16 mouse cellular contexts compared by ENCODE assay signal in the genomic region with DNA sequence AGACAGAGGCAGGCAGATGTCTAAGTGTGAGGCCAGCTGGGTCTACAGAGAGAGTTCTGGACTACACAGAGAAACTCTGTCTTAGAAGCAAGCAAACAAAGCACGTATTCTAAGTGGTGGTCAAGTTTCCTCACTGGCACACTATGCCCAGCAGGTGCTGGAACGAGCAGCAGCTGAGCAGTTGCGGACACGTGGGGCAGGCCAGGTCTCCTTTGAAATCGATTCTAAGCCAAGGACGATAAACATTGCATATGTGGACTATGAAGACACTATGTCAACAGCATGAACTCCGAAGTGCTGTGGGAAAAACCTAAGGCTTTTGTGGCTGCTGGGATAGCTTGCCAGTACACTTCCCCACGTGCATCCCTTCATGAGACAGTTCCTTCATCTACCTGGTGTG.
A peak's percentile ranks its signal among the peaks of the same experiment; 100 is the strongest.
DNase-seq lines count a peak whose midpoint lies in the region; ATAC-seq and TF ChIP-seq lines count a peak whose summit lies in the region.
"Had no signal": no experiment of that assay in that cellular context is flagged by ENCODE, and none has a peak within 500 bp of the region (broad histone marks: within the 10 kb centered on the region; RNA-seq: fewer than 3 reads in every experiment).

No protein-coding gene starts in this region.

- H3K4me2 ChIP-seq in stomach, embryonic 15.5 days = no peak overlapping the region
- H3K4me2 ChIP-seq: heart, embryonic 13.5 days; hindbrain, embryonic 12.5 days had no signal

- H3K4me1 ChIP-seq in liver, adult 2 months (ENCODE audit: control insufficient read depth, insufficient read depth, low read length) = peaks cover 10% of the 10 kb centered on the region
- H3K4me1 ChIP-seq in lung, adult 2 months (ENCODE audit: control insufficient read depth, insufficient read depth, low read length) = no peaks in the 10 kb centered on the region; the same call in none of the 2 replicates
- 0 out of 2 replicates have a peak, but pooled peaks cover 6% of the 10 kb centered on the region for H3K4me1 ChIP-seq in stomach, embryonic 15.5 days
- H3K4me1 ChIP-seq: embryonic facial prominence, embryonic 10.5 days had no signal

- TF ChIP-seq CTCF in liver, adult 2 months (IDR thresholded peaks at IDR 0.05; ENCODE audit: low read depth, low read length) = peak; percentile 68
- TF ChIP-seq CTCF in lung, adult 2 months (IDR thresholded peaks at IDR 0.05; ENCODE audit: insufficient read depth, low read length) = 0 out of 2 replicates have a peak, but pooled peaks have one; percentile 10

- no peaks in the 10 kb centered on the region for H3K36me3 ChIP-seq in liver, adult 2 months (ENCODE audit: control insufficient read depth, insufficient read depth, low read length)
- no peaks in the 10 kb centered on the region for H3K36me3 ChIP-seq in stomach, embryonic 15.5 days
- H3K36me3 ChIP-seq: hindbrain, embryonic 12.5 days had no signal

- no peak overlapping the region for H3K4me3 ChIP-seq in liver, adult 2 months (ENCODE audit: insufficient read depth, low read depth, low read length)
- no peak overlapping the region for H3K4me3 ChIP-seq in lung, adult 2 months (replicated peaks; ENCODE audit: extremely low read depth, low read depth, low read length)
- no peak overlapping the region for H3K4me3 ChIP-seq in stomach, embryonic 15.5 days (replicated peaks)
- H3K4me3 ChIP-seq: embryonic facial prominence, embryonic 10.5 days; forebrain, embryonic 10.5 days; gastrocnemius, adult 2 months; heart, embryonic 13.5 days; hindbrain, embryonic 12.5 days had no signal

- peak overlapping the region; percentile 10; the same call in 1 of the 2 replicates for H3K27ac ChIP-seq in liver, adult 2 months (replicated peaks; ENCODE audit: insufficient read depth, low read depth, low read length)
- H3K27ac ChIP-seq in stomach, embryonic 15.5 days = peak overlapping the region; percentile 35; the same call in 1 of the 2 replicates
- H3K27ac ChIP-seq: embryonic facial prominence, embryonic 10.5 days; forebrain, embryonic 10.5 days; gastrocnemius, adult 2 months; heart, embryonic 13.5 days; hindbrain, embryonic 12.5 days had no signal

- no peak for TF ChIP-seq POLR2A in liver, adult 2 months (IDR thresholded peaks at IDR 0.05; ENCODE audit: extremely low read depth, insufficient read depth, low read length)
- no peak for TF ChIP-seq POLR2A in lung, adult 2 months (IDR thresholded peaks at IDR 0.05; ENCODE audit: borderline replicate concordance, extremely low read depth, low read depth, low read length)

- H3K9me3 ChIP-seq in stomach, embryonic 15.5 days = no peaks in the 10 kb centered on the region
- H3K9me3 ChIP-seq: embryonic facial prominence, embryonic 10.5 days; forebrain, embryonic 10.5 days; heart, embryonic 13.5 days; hindbrain, embryonic 12.5 days had no signal

- H3K27me3 ChIP-seq in liver, adult 2 months (ENCODE audit: control insufficient read depth, insufficient read depth, low read length) = no peaks in the 10 kb centered on the region
- H3K27me3 ChIP-seq in stomach, embryonic 15.5 days (replicated peaks) = no peaks in the 10 kb centered on the region
- H3K27me3 ChIP-seq: heart, embryonic 13.5 days; hindbrain, embryonic 12.5 days had no signal

- no peak for ATAC-seq in stomach, embryonic 15.5 days (ENCODE audit: insufficient read depth, low FRiP score, low read depth)
- ATAC-seq: forebrain, embryonic 14.5 days had no signal

- H3K9ac ChIP-seq in liver, adult 2 months (ENCODE audit: low read depth, low read length) = no peak overlapping the region
- H3K9ac ChIP-seq in stomach, embryonic 15.5 days = no peak overlapping the region
- H3K9ac ChIP-seq: heart, embryonic 13.5 days; hindbrain, embryonic 12.5 days had no signal

- DNase-seq in liver, adult 2 months (ENCODE audit: extremely low read depth, low read depth, low spot score) = peak; percentile 79
- no peak for DNase-seq in liver
- no peak for DNase-seq in lung, adult 2 months
- no peak for DNase-seq in lung, postnatal 14 days
- no peak for DNase-seq in left cerebral cortex, adult 8-10 months (ENCODE audit: low spot score in 2 of 2)
- DNase-seq: adrenal gland, adult 2 months; adrenal gland, postnatal 25 days; gastrocnemius, adult 2 months; gastrocnemius, postnatal 25 days; heart, postnatal 4 days had no signal

- H3K79me2 ChIP-seq in liver, adult 2 months (ENCODE audit: control insufficient read depth, insufficient read depth, low read length) = peaks cover 21% of the 10 kb centered on the region; the same call in 1 of the 2 replicates

- 17% methylated on average over 8 of the region's 8 CpGs for WGBS in liver, adult 2 months
- WGBS in lung, adult 2 months = 59% methylated on average over 8 of the region's 8 CpGs
- WGBS in stomach, embryonic 15.5 days = 60% methylated on average over 8 of the region's 8 CpGs
